Mouse (Mus musculus): ENCODE results near the gene Lama5. TPM values are rescaled to one million over a fixed set of nuclear protein-coding genes. Genes with fewer than 3 reads are reported as not detected.

Lama5 gene
- polyA plus RNA-seq, 1 experiment, result 83.3 TPM

- Histone ChIP-seq H3K27me3 (replicated peaks; ENCODE audit: control insufficient read depth, insufficient read depth, low read length) (no peaks in the 10 kb centered on the region), H3K27ac (ENCODE audit: insufficient read depth, low read depth, low read length) (no peak overlapping the region), H3K4me3 (ENCODE audit: insufficient read depth, low read depth, low read length) (no peak overlapping the region), H3K4me1 (ENCODE audit: control insufficient read depth, insufficient read depth, low read length) (0 out of 2 replicates have a peak, but pooled peaks cover under 1% of the 10 kb centered on the region), H3K36me3 (ENCODE audit: control insufficient read depth, insufficient read depth, low read length) (no peaks in the 10 kb centered on the region; the same call in 1 of the 2 replicates)
- no peak for DNase-seq
- WGBS, result 92% methylated on average over 6 of the region's 6 CpGs
- TF ChIP-seq CTCF (conservative IDR thresholded peaks at IDR 0.05; ENCODE audit: insufficient read depth, insufficient read length, low read depth, low read length), result no peak
- no peak for TF ChIP-seq POLR2A (IDR thresholded peaks at IDR 0.05; ENCODE audit: low read depth, low read length)
Measured at GRCm38 (mm10) chr2:180147379-180147778, 78.3 kb downstream of the Lama5 start.

- Histone ChIP-seq H3K4me3 (ENCODE audit: insufficient read depth, low read depth, low read length) (no peak overlapping the region), H3K27ac (ENCODE audit: insufficient read depth, low read depth, low read length) (no peak overlapping the region), H3K36me3 (ENCODE audit: control insufficient read depth, insufficient read depth, low read length) (no peaks in the 10 kb centered on the region; the same call in 1 of the 2 replicates), H3K27me3 (replicated peaks; ENCODE audit: control insufficient read depth, insufficient read depth, low read length) (no peaks in the 10 kb centered on the region), H3K4me1 (ENCODE audit: control insufficient read depth, insufficient read depth, low read length) (no peaks in the 10 kb centered on the region)
- 88% methylated on average over 2 of the region's 2 CpGs for WGBS
- TF ChIP-seq POLR2A (IDR thresholded peaks at IDR 0.05; ENCODE audit: low read depth, low read length) (no peak), CTCF (conservative IDR thresholded peaks at IDR 0.05; ENCODE audit: insufficient read depth, insufficient read length, low read depth, low read length) (no peak)
- no peak for DNase-seq
Measured at GRCm38 (mm10) chr2:180146091-180146490, 79.6 kb downstream of the Lama5 start.

GRCm38 (mm10) chr2:180135414-180135813 is 90.2 kb downstream of the Lama5 start:
- DNase-seq, result no peak
- no peak overlapping the region for H3K27ac ChIP-seq (ENCODE audit: insufficient read depth, low read depth, low read length)
- H3K4me1 ChIP-seq (ENCODE audit: control insufficient read depth, insufficient read depth, low read length), result peaks cover 1% of the 10 kb centered on the region; the same call in 1 of the 2 replicates
- H3K36me3 ChIP-seq (ENCODE audit: control insufficient read depth, insufficient read depth, low read length), result no peaks in the 10 kb centered on the region; the same call in 1 of the 2 replicates
- H3K27me3 ChIP-seq (replicated peaks; ENCODE audit: control insufficient read depth, insufficient read depth, low read length), result no peaks in the 10 kb centered on the region
- no peak overlapping the region for H3K4me3 ChIP-seq (ENCODE audit: insufficient read depth, low read depth, low read length)
- WGBS, result 75% methylated on average over 5 of the region's 5 CpGs
- no peak for TF ChIP-seq POLR2A (IDR thresholded peaks at IDR 0.05; ENCODE audit: low read depth, low read length)
- no peak for TF ChIP-seq CTCF (conservative IDR thresholded peaks at IDR 0.05; ENCODE audit: insufficient read depth, insufficient read length, low read depth, low read length)

GRCm38 (mm10) chr2:180133911-180134310 is 91.7 kb downstream of the Lama5 start:
- H3K4me3 ChIP-seq (ENCODE audit: insufficient read depth, low read depth, low read length), result no peak overlapping the region
- no peak for TF ChIP-seq POLR2A (IDR thresholded peaks at IDR 0.05; ENCODE audit: low read depth, low read length)
- TF ChIP-seq CTCF (conservative IDR thresholded peaks at IDR 0.05; ENCODE audit: insufficient read depth, insufficient read length, low read depth, low read length), result no peak
- H3K27ac ChIP-seq (ENCODE audit: insufficient read depth, low read depth, low read length), result no peak overlapping the region

GRCm38 (mm10) chr2:180133231-180133630 is 92.4 kb downstream of the Lama5 start:
- H3K36me3 ChIP-seq (ENCODE audit: control insufficient read depth, insufficient read depth, low read length), result no peaks in the 10 kb centered on the region
- no peak overlapping the region for H3K27ac ChIP-seq (ENCODE audit: insufficient read depth, low read depth, low read length)
- WGBS, result 99% methylated on average over 4 of the region's 4 CpGs
- H3K27me3 ChIP-seq (replicated peaks; ENCODE audit: control insufficient read depth, insufficient read depth, low read length), result no peaks in the 10 kb centered on the region
- TF ChIP-seq CTCF (conservative IDR thresholded peaks at IDR 0.05; ENCODE audit: insufficient read depth, insufficient read length, low read depth, low read length), result no peak
- TF ChIP-seq POLR2A (IDR thresholded peaks at IDR 0.05; ENCODE audit: low read depth, low read length), result no peak
- H3K4me1 ChIP-seq (ENCODE audit: control insufficient read depth, insufficient read depth, low read length), result no peaks in the 10 kb centered on the region
- DNase-seq, result no peak
- no peak overlapping the region for H3K4me3 ChIP-seq (ENCODE audit: insufficient read depth, low read depth, low read length)

More at GRCm38 (mm10) chr2:180133911-180134310, 91.7 kb downstream of the Lama5 start:
- Histone ChIP-seq H3K27me3 (replicated peaks; ENCODE audit: control insufficient read depth, insufficient read depth, low read length) (no peaks in the 10 kb centered on the region), H3K36me3 (ENCODE audit: control insufficient read depth, insufficient read depth, low read length) (no peaks in the 10 kb centered on the region), H3K4me1 (ENCODE audit: control insufficient read depth, insufficient read depth, low read length) (no peaks in the 10 kb centered on the region)
- no peak for DNase-seq
- 76% methylated on average over 3 of the region's 3 CpGs for WGBS

GRCm38 (mm10) chr2:180127675-180128074 is 98.0 kb downstream of the Lama5 start:
- 56% methylated on average over 1 of the region's 1 CpGs for WGBS
- H3K27me3 ChIP-seq (replicated peaks; ENCODE audit: control insufficient read depth, insufficient read depth, low read length), result no peaks in the 10 kb centered on the region
- H3K4me3 ChIP-seq (ENCODE audit: insufficient read depth, low read depth, low read length), result no peak overlapping the region
- no peak overlapping the region for H3K27ac ChIP-seq (ENCODE audit: insufficient read depth, low read depth, low read length)
- TF ChIP-seq CTCF (conservative IDR thresholded peaks at IDR 0.05; ENCODE audit: insufficient read depth, insufficient read length, low read depth, low read length) (no peak), POLR2A (IDR thresholded peaks at IDR 0.05; ENCODE audit: low read depth, low read length) (no peak)
- H3K36me3 ChIP-seq (ENCODE audit: control insufficient read depth, insufficient read depth, low read length), result no peaks in the 10 kb centered on the region
- peaks cover 18% of the 10 kb centered on the region; the same call in 1 of the 2 replicates for H3K4me1 ChIP-seq (ENCODE audit: control insufficient read depth, insufficient read depth, low read length)
- no peak for DNase-seq

Other genes with a start within 250 kb of the Lama5 start
- gene Taf4, start 249.2 kb downstream of the Lama5 start, polyA plus RNA-seq (2012; rRNA removed), result 7.3 and 8.9 TPM in 2 replicates
- gene Lsm14b, start 200.9 kb downstream of the Lama5 start, polyA plus RNA-seq (2012; rRNA removed), result 27.2 and 29.5 TPM in 2 replicates
- gene Psma7, start 183.4 kb downstream of the Lama5 start, polyA plus RNA-seq (2012; rRNA removed), result 156 and 185 TPM in 2 replicates
- gene Ss18l1, start 183.3 kb downstream of the Lama5 start, polyA plus RNA-seq (2012; rRNA removed), result 6.7 and 7.5 TPM in 2 replicates
- gene Mtg2, start 155.3 kb downstream of the Lama5 start, polyA plus RNA-seq (2012; rRNA removed), result 24.3 and 26.2 TPM in 2 replicates
- 0.08 and 0.17 TPM in 2 replicates for gene Hrh3, start 121.4 kb downstream of the Lama5 start, polyA plus RNA-seq (2012; rRNA removed)
- 30.3 and 33.8 TPM in 2 replicates for gene Osbpl2, start 106.6 kb downstream of the Lama5 start, polyA plus RNA-seq (2012; rRNA removed)
- 80.0 and 95.3 TPM in 2 replicates for gene Adrm1, start 54.4 kb downstream of the Lama5 start, polyA plus RNA-seq (2012; rRNA removed)
- 2,294 and 2,331 TPM in 2 replicates for gene Rps21, start 31.5 kb upstream of the Lama5 start, polyA plus RNA-seq (2012; rRNA removed)
- gene Cables2, start 47.6 kb upstream of the Lama5 start, polyA plus RNA-seq (2012; rRNA removed), result 18.2 TPM in 2 replicates
- gene Rbbp8nl, start 64.0 kb upstream of the Lama5 start, polyA plus RNA-seq (2012; rRNA removed), result 0.49 and 0.50 TPM in 2 replicates
- 1.2 TPM in 2 replicates for gene Gata5, start 108.8 kb upstream of the Lama5 start, polyA plus RNA-seq (2012; rRNA removed)
- 49.4 and 64.7 TPM in 2 replicates for gene Slco4a1, start 230.4 kb upstream of the Lama5 start, polyA plus RNA-seq (2012; rRNA removed)